Mouse (Mus musculus) limb, embryonic 12.5 days (tissue): Measurements from ENCODE around the gene Ticam1. TPM values are rescaled to one million over a fixed set of nuclear protein-coding genes. Genes with fewer than 3 reads are reported as not detected.

Experiments used
- ATAC-seq: fragments of 200-750 bp; cut with Nextera tagmentation; 2 replicates; pipeline ENCODE4 v1.8.0; 2017; ENCODE audit warnings: low read depth, moderate TSS enrichment; ENCODE audit not compliant: insufficient number of reproducible peaks, insufficient read depth, low FRiP score, low TSS enrichment
- H3K27ac ChIP-seq: fragments of 300-500 bp; sonication (generic); 2 replicates; pipeline ENCODE4 v1.5.1; 2016; ENCODE audit warnings: mild to moderate bottlenecking, moderate library complexity
- H3K27me3 ChIP-seq: fragments of 300-500 bp; sonication (generic); 2 replicates; pipeline ENCODE4 v1.6.1; 2016; ENCODE audit warnings: mild to moderate bottlenecking, moderate library complexity
- H3K36me3 ChIP-seq: fragments of 300-500 bp; sonication (generic); 2 replicates; pipeline ENCODE4 v1.6.1; 2016; ENCODE audit warnings: mild to moderate bottlenecking, moderate library complexity
- H3K4me1 ChIP-seq: fragments of 300-500 bp; sonication (generic); replicated peaks from 2 replicates; pipeline ENCODE4 v1.6.1; 2016
- H3K4me2 ChIP-seq: fragments of 300-500 bp; sonication (generic); 2 replicates; pipeline ENCODE4 v1.6.1; 2016; ENCODE audit warnings: mild to moderate bottlenecking, moderate library complexity
- H3K4me3 ChIP-seq: fragments of 300-500 bp; sonication (generic); replicated peaks from 2 replicates; pipeline ENCODE4 v1.5.1; 2016; ENCODE audit warnings: mild to moderate bottlenecking
- H3K9ac ChIP-seq: fragments of 300-500 bp; sonication (generic); replicated peaks from 2 replicates; pipeline ENCODE4 v1.6.1; 2016; ENCODE audit warnings: mild to moderate bottlenecking, moderate library complexity
- H3K9me3 ChIP-seq: fragments of 300-500 bp; sonication (generic); 2 replicates; pipeline ENCODE4 v1.6.1; 2016; ENCODE audit warnings: mild to moderate bottlenecking, moderate library complexity
- WGBS: fragments of 180-500 bp; shearing (Covaris S2); methylation state at CpG from one replicate; pipeline ENCODE4 v1.1.7; 2016; 5-methylcytosine and 5-hydroxymethylcytosine counted together
- polyA plus RNA-seq: library from polyadenylated mRNA; unstranded; fragments of >200 nt; fragmentation: Nextera tagmentation; extraction: Ambion mirVana; gene quantifications from 2 replicates; pipeline ENCODE4 v1.2.1, GENCODE M21; 2016

Ticam1 gene
- polyA plus RNA-seq, 1 experiment from 2014 or later: 3.0 TPM

- peaks cover 51% of the 10 kb centered on the region for H3K36me3 ChIP-seq
- H3K4me2 ChIP-seq: peak overlapping the region; percentile 75
- H3K27me3 ChIP-seq: no peaks in the 10 kb centered on the region
- no peaks in the 10 kb centered on the region for H3K9me3 ChIP-seq
- WGBS: 30% methylated on average over 5 of the region's 5 CpGs
- ATAC-seq: 0 out of 2 replicates have a peak, but pooled peaks have one; percentile 0
- peak overlapping the region; percentile 55 for H3K4me3 ChIP-seq
- peak overlapping the region; percentile 72 for H3K9ac ChIP-seq
- peak overlapping the region; percentile 90 for H3K27ac ChIP-seq
- H3K4me1 ChIP-seq: peaks cover 13% of the 10 kb centered on the region
Measured at GRCm38 (mm10) chr17:56275842-56276480, 625 bp downstream of the Ticam1 start.

GRCm38 (mm10) chr17:56273986-56274385, 2.6 kb downstream of the Ticam1 start:
- Histone ChIP-seq H3K36me3 (peaks cover 45% of the 10 kb centered on the region), H3K27me3 (no peaks in the 10 kb centered on the region), H3K4me3 (no peak overlapping the region), H3K9ac (no peak overlapping the region), H3K4me1 (peaks cover 20% of the 10 kb centered on the region), H3K4me2 (no peak overlapping the region), H3K9me3 (no peaks in the 10 kb centered on the region), H3K27ac (no peak overlapping the region)
- ATAC-seq: no peak
- WGBS: 88% methylated on average over 5 of the region's 5 CpGs

GRCm38 (mm10) chr17:56273482-56273881, 3.1 kb downstream of the Ticam1 start:
- no peak overlapping the region for H3K9ac ChIP-seq
- H3K9me3 ChIP-seq: no peaks in the 10 kb centered on the region
- no peak overlapping the region for H3K4me3 ChIP-seq
- no peak overlapping the region for H3K4me2 ChIP-seq
- no peaks in the 10 kb centered on the region for H3K27me3 ChIP-seq
- H3K36me3 ChIP-seq: peaks cover 40% of the 10 kb centered on the region
- H3K27ac ChIP-seq: no peak overlapping the region
- 79% methylated on average over 7 of the region's 7 CpGs for WGBS
- no peak for ATAC-seq
- H3K4me1 ChIP-seq: peaks cover 20% of the 10 kb centered on the region

GRCm38 (mm10) chr17:56272644-56273043, 3.9 kb downstream of the Ticam1 start:
- Histone ChIP-seq H3K9ac (no peak overlapping the region), H3K27ac (no peak overlapping the region), H3K4me2 (no peak overlapping the region), H3K9me3 (no peaks in the 10 kb centered on the region), H3K4me3 (no peak overlapping the region), H3K27me3 (no peaks in the 10 kb centered on the region), H3K36me3 (peaks cover 38% of the 10 kb centered on the region), H3K4me1 (peaks cover 19% of the 10 kb centered on the region)
- 68% methylated on average over 3 of the region's 3 CpGs for WGBS
- no peak for ATAC-seq

GRCm38 (mm10) chr17:56271609-56272253, 4.9 kb downstream of the Ticam1 start:
- no peaks in the 10 kb centered on the region for H3K27me3 ChIP-seq
- no peaks in the 10 kb centered on the region for H3K9me3 ChIP-seq
- no peak overlapping the region for H3K4me2 ChIP-seq
- H3K4me1 ChIP-seq: peaks cover 10% of the 10 kb centered on the region
- 82% methylated on average over 12 of the region's 12 CpGs for whole genome bisulfite sequencing
- H3K4me3 ChIP-seq: no peak overlapping the region
- H3K9ac ChIP-seq: no peak overlapping the region
- ATAC-seq: no peak
- H3K27ac ChIP-seq: no peak overlapping the region
- H3K36me3 ChIP-seq: peaks cover 38% of the 10 kb centered on the region

GRCm38 (mm10) chr17:56269741-56270140, 6.8 kb downstream of the Ticam1 start:
- no peak for ATAC-seq
- peak overlapping the region; percentile 67 for H3K4me2 ChIP-seq
- 72% methylated on average over 3 of the region's 3 CpGs for WGBS
- H3K9ac ChIP-seq: peak overlapping the region; percentile 42; the same call in 1 of the 2 replicates
- peak overlapping the region; percentile 72 for H3K27ac ChIP-seq
- H3K9me3 ChIP-seq: no peaks in the 10 kb centered on the region
- H3K36me3 ChIP-seq: peaks cover 45% of the 10 kb centered on the region
- H3K27me3 ChIP-seq: no peaks in the 10 kb centered on the region
- H3K4me3 ChIP-seq: peak overlapping the region; percentile 39
- peaks cover 6% of the 10 kb centered on the region for H3K4me1 ChIP-seq

- H3K4me2 ChIP-seq: peak overlapping the region; percentile 67
- H3K4me1 ChIP-seq: peaks cover 6% of the 10 kb centered on the region
- H3K4me3 ChIP-seq: peak overlapping the region; percentile 39
- H3K36me3 ChIP-seq: peaks cover 42% of the 10 kb centered on the region
- no peaks in the 10 kb centered on the region for H3K9me3 ChIP-seq
- WGBS: 26% methylated on average over 12 of the region's 12 CpGs
- H3K27me3 ChIP-seq: no peaks in the 10 kb centered on the region
- peak overlapping the region; percentile 72 for H3K27ac ChIP-seq
- ATAC-seq: peak; percentile 78
- H3K9ac ChIP-seq: peak overlapping the region; percentile 42; the same call in 1 of the 2 replicates
Measured at GRCm38 (mm10) chr17:56269153-56269630, 7.4 kb downstream of the Ticam1 start.

- Histone ChIP-seq H3K27ac (no peak overlapping the region), H3K4me1 (peaks cover 6% of the 10 kb centered on the region), H3K4me3 (no peak overlapping the region), H3K36me3 (peaks cover 37% of the 10 kb centered on the region), H3K9ac (no peak overlapping the region), H3K4me2 (no peak overlapping the region), H3K27me3 (no peaks in the 10 kb centered on the region), H3K9me3 (no peaks in the 10 kb centered on the region)
- ATAC-seq: no peak
- WGBS: 59% methylated on average over 3 of the region's 3 CpGs
Measured at GRCm38 (mm10) chr17:56266271-56266670, 10.3 kb downstream of the Ticam1 start.

- 89% methylated on average over 3 of the region's 3 CpGs for WGBS
- Histone ChIP-seq H3K9ac (no peak overlapping the region), H3K27ac (no peak overlapping the region), H3K4me3 (no peak overlapping the region), H3K4me1 (peaks cover 6% of the 10 kb centered on the region), H3K36me3 (peaks cover 37% of the 10 kb centered on the region), H3K4me2 (no peak overlapping the region), H3K27me3 (no peaks in the 10 kb centered on the region), H3K9me3 (no peaks in the 10 kb centered on the region)
- no peak for ATAC-seq
Measured at GRCm38 (mm10) chr17:56265869-56266268, 10.7 kb downstream of the Ticam1 start.

GRCm38 (mm10) chr17:56265011-56265410, 11.6 kb downstream of the Ticam1 start:
- H3K27ac ChIP-seq: no peak overlapping the region
- 92% methylated on average over 4 of the region's 4 CpGs for WGBS
- peaks cover 15% of the 10 kb centered on the region for H3K4me1 ChIP-seq
- peaks cover 39% of the 10 kb centered on the region for H3K36me3 ChIP-seq
- no peak overlapping the region for H3K9ac ChIP-seq
- no peaks in the 10 kb centered on the region for H3K27me3 ChIP-seq
- ATAC-seq: no peak
- no peak overlapping the region for H3K4me2 ChIP-seq
- H3K9me3 ChIP-seq: no peaks in the 10 kb centered on the region
- H3K4me3 ChIP-seq: no peak overlapping the region

GRCm38 (mm10) chr17:56264020-56264419, 12.6 kb downstream of the Ticam1 start:
- no peak overlapping the region for H3K4me2 ChIP-seq
- no peaks in the 10 kb centered on the region for H3K27me3 ChIP-seq
- 19% methylated on average over 8 of the region's 8 CpGs for WGBS
- no peaks in the 10 kb centered on the region for H3K9me3 ChIP-seq
- H3K9ac ChIP-seq: no peak overlapping the region
- no peak overlapping the region for H3K4me3 ChIP-seq
- peak; percentile 68; the same call in 1 of the 2 replicates for ATAC-seq
- peaks cover 49% of the 10 kb centered on the region for H3K36me3 ChIP-seq
- peaks cover 18% of the 10 kb centered on the region; the same call in 1 of the 2 replicates for H3K4me1 ChIP-seq
- H3K27ac ChIP-seq: no peak overlapping the region
